Mouse (Mus musculus) liver, postnatal 0 days (tissue): ENCODE data around the gene Olfr862.

ENCODE experiments used
- CTCF ChIP-seq: sonication (generic); IDR thresholded peaks from 2 replicates; pipeline ENCODE4 v1.5.1; 2016; ENCODE audit warnings: antibody characterized with exemption, low read depth
- EP300 ChIP-seq: IDR thresholded peaks from 2 replicates; pipeline ENCODE4 v1.6.1; 2016; ENCODE audit warnings: antibody characterized with exemption, low read depth, mild to moderate bottlenecking

DNA sequence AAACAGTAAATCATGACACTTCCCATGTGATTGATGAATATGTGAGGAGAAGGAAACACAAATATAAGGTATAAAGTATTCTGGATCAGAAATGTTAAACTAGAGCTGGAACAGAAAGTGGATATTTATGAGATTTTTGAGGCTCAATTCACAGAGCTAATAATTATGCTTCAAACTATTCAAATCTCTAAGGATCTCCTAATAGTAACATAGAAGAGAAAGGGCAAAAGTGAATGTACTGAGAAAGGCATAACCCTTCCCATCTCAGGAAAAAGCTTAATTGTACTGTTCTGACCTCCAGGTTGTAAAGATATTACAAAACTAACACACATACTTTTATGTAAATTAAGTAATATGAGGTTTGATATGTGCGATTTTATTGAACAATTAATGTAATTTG, 38.2 kb downstream of the Olfr862 start, which contains the start of gene Olfr860:
- TF ChIP-seq CTCF (no peak), EP300 (no peak)
